Mouse (Mus musculus) testis, adult 2 months (tissue): Measurements from ENCODE around the gene Atg2a.

Experiments used
- CTCF ChIP-seq: fragments of 200-500 bp; IDR thresholded peaks from 2 replicates; pipeline ENCODE4 v1.5.1; 2012; ENCODE audit warnings: low read depth, mild to moderate bottlenecking, inconsistent platforms, low read length, moderate library complexity; ENCODE audit not compliant: control insufficient read depth, insufficient read depth, insufficient replicate concordance
- POLR2A ChIP-seq: fragments of 200-500 bp; IDR thresholded peaks from 2 replicates; pipeline ENCODE4 v1.6.1; 2012; ENCODE audit warnings: low read depth, mild to moderate bottlenecking, inconsistent platforms, low read length, moderate library complexity; ENCODE audit not compliant: control insufficient read depth

DNA sequence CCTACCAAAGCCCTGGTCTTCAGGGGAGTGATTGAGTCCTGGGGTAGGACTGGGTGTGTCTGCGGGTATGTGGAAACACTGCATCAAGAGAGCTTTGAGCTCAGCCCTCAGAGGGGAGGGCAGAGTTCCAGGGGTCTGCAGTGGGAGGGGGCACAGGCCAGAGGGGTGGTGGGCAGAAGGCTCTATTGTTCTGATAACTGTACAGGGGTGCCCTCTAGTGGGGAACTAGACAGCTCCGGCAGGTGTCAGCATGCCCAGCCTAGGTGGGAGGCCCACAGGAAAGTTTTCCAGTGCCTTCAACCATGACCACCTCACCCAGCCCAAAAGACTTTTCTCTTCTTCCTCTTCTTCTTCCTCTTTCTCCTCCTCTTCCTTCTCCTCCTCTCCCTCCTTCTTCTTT lies 19.0 kb downstream of the Atg2a start:
- TF ChIP-seq CTCF (no peak; the same call in 1 of the 2 replicates), POLR2A (no peak)
